Comparison of ENCODE assay signal across 18 mouse cellular contexts in the genomic region with DNA sequence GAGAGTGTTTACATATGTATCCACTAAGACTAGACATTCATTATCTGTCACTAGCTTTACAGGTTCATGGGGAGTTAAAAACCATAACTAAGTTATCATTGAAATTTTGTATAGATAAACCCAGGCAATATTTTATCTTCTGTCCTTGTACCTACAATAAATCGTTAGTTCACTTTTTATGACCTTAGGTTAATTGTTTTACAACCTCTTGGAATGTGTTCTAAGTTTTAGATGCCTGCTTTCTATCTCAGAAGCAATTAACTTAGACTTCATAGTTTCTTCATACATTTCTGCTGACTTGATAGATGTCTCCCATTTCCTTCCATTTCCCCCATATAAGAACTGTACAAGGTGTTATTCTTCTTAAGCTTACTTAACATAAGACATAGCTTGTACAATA.
"Had no signal": no experiment of that assay in that cellular context is flagged by ENCODE, and none has a peak within 500 bp of the region (broad histone marks: within the 10 kb centered on the region; RNA-seq: fewer than 3 reads in every experiment).

No protein-coding gene starts in this region.

- H3K36me3 ChIP-seq: midbrain, embryonic 10.5 days; midbrain, embryonic 12.5 days; neural tube, embryonic 13.5 days; neural tube, embryonic 15.5 days had no signal

- ATAC-seq: midbrain, embryonic 16.5 days had no signal

- H3K27me3 ChIP-seq: midbrain, embryonic 12.5 days; neural tube, embryonic 13.5 days; neural tube, embryonic 15.5 days had no signal

- H3K9me3 ChIP-seq: midbrain, embryonic 10.5 days; midbrain, embryonic 12.5 days; neural tube, embryonic 13.5 days; neural tube, embryonic 15.5 days had no signal

- H3K9ac ChIP-seq: lung, embryonic 14.5 days; neural tube, embryonic 15.5 days had no signal

- DNase-seq: lung, embryonic 14.5 days; lung, postnatal 10 days; lung, postnatal 4 days; midbrain, embryonic 14.5 days; retina, postnatal 1 day; right cerebral cortex, adult 18-20 months; right cerebral cortex, postnatal 25 days; right cerebral cortex, postnatal 4 days; spleen, adult 18-20 months; thymus, adult 18-20 months; thymus, postnatal 14 days; thymus, postnatal 36 days had no signal

- H3K27ac ChIP-seq: midbrain, embryonic 10.5 days; midbrain, embryonic 12.5 days; neural tube, embryonic 13.5 days; neural tube, embryonic 15.5 days had no signal

- H3K4me1 ChIP-seq: midbrain, embryonic 12.5 days had no signal

- H3K4me3 ChIP-seq: myocyte had no signal
